Mouse (Mus musculus): ENCODE data around the gene Gm49358. TPM values are rescaled to one million over a fixed set of nuclear protein-coding genes. Genes with fewer than 3 reads are reported as not detected.

Gm49358 gene
- polyA plus RNA-seq, 1 experiment from 2014 or later = not detected

DNA sequence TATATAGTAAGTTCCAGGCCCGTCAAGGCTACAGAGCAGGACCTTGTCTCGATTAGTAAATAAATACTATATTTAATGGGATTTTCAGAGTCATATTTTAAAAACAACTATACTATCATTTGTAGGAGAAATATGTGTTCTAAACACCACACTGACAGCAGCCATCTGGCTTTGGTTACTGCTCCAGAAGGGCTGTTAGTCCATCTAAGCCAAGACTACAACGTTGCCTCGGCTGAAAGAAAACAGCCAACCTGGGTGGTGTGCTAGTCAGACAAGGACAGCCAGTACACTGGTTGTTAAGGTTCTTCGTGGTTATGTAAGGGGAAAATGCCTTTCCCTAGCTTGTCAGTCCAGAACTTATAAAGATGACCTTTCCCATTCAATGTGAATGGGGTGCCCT is 78.9 kb downstream of the Gm49358 start:
- H3K4me1 ChIP-seq (replicated peaks; ENCODE audit: control insufficient read depth, insufficient read depth, low read length) = no peaks in the 10 kb centered on the region
- no peaks in the 10 kb centered on the region for H3K9me3 ChIP-seq (ENCODE audit: control insufficient read depth)
- H3K27me3 ChIP-seq (replicated peaks; ENCODE audit: control insufficient read depth, insufficient read depth, low read length) = no peaks in the 10 kb centered on the region
- ATAC-seq = no peak
- WGBS = 67% methylated on average over 5 of the region's 5 CpGs
- TF ChIP-seq CTCF (IDR thresholded peaks at IDR 0.05; ENCODE audit: low read depth) = no peak
- no peaks in the 10 kb centered on the region for H3K36me3 ChIP-seq (ENCODE audit: control insufficient read depth, insufficient read depth)
- H3K4me3 ChIP-seq (ENCODE audit: low read depth, low read length) = no peak overlapping the region
- H3K9ac ChIP-seq (ENCODE audit: low read depth, low read length) = no peak overlapping the region
- no peak overlapping the region for H3K27ac ChIP-seq (ENCODE audit: low read depth, low read length)
- no peak overlapping the region for H3K4me2 ChIP-seq (replicated peaks; ENCODE audit: low read depth)

DNA sequence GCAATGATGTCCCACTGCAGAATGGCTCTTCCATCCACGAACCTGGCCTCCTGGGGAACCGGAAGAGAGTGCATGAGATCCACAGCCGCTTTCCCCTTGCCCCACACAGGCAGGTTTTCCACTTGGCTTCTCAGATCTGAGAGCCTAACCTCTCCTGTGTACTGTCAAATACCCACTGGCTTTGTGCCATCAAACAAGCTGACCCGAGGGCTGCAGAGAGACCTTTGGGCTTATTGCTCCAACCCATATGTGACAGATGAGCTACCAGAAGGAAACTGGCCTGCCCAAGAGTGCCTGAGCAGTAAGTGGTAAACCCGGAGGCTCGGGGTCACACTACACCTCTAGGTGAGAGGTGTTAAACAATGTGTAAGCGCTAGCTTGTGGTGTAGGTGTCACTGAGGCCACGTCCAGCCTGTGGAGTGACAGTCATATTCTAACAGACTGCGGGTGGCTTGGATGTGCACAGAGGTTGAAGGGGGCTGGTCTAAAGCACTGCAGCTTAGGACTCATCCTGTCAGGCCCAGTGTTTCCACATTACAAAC is 83.2 kb downstream of the Gm49358 start:
- no peaks in the 10 kb centered on the region for H3K36me3 ChIP-seq (ENCODE audit: control insufficient read depth, insufficient read depth)
- no peak overlapping the region for H3K27ac ChIP-seq (ENCODE audit: low read depth, low read length)
- WGBS = 75% methylated on average over 9 of the region's 9 CpGs
- TF ChIP-seq CTCF (IDR thresholded peaks at IDR 0.05; ENCODE audit: low read depth) = no peak
- no peaks in the 10 kb centered on the region for H3K9me3 ChIP-seq (ENCODE audit: control insufficient read depth)
- H3K4me3 ChIP-seq (ENCODE audit: low read depth, low read length) = no peak overlapping the region
- no peak for ATAC-seq
- no peaks in the 10 kb centered on the region for H3K27me3 ChIP-seq (replicated peaks; ENCODE audit: control insufficient read depth, insufficient read depth, low read length)
- no peak overlapping the region for H3K9ac ChIP-seq (ENCODE audit: low read depth, low read length)
- H3K4me1 ChIP-seq (replicated peaks; ENCODE audit: control insufficient read depth, insufficient read depth, low read length) = no peaks in the 10 kb centered on the region
- H3K4me2 ChIP-seq (replicated peaks; ENCODE audit: low read depth) = no peak overlapping the region

DNA sequence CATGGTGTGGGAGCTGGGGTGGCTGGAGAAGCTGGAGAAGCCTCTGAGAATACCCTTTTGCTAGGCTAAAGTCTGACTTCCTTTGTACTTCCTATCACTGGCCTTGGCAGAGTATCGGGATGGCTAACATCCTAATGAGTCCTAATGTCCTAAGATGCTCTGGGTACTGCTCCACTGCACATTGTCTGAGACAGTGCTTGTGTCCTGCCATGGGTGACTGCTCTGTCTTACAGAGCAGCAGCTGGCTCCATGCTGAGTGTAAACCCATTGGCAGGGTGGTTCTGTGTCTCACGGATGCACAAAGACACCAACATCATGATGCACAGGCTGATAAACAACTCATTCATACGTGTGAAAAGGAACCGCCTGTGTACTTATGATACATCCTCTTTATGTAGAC is 85.3 kb downstream of the Gm49358 start:
- no peak overlapping the region for H3K4me2 ChIP-seq (replicated peaks; ENCODE audit: low read depth)
- ATAC-seq = no peak
- 87% methylated on average over 4 of the region's 4 CpGs for WGBS
- no peak for TF ChIP-seq CTCF (IDR thresholded peaks at IDR 0.05; ENCODE audit: low read depth)
- H3K4me1 ChIP-seq (replicated peaks; ENCODE audit: control insufficient read depth, insufficient read depth, low read length) = no peaks in the 10 kb centered on the region
- no peak overlapping the region for H3K9ac ChIP-seq (ENCODE audit: low read depth, low read length)
- H3K4me3 ChIP-seq (ENCODE audit: low read depth, low read length) = no peak overlapping the region
- no peaks in the 10 kb centered on the region for H3K9me3 ChIP-seq (ENCODE audit: control insufficient read depth)
- H3K36me3 ChIP-seq (ENCODE audit: control insufficient read depth, insufficient read depth) = no peaks in the 10 kb centered on the region
- H3K27ac ChIP-seq (ENCODE audit: low read depth, low read length) = no peak overlapping the region
- H3K27me3 ChIP-seq (replicated peaks; ENCODE audit: control insufficient read depth, insufficient read depth, low read length) = no peaks in the 10 kb centered on the region

DNA sequence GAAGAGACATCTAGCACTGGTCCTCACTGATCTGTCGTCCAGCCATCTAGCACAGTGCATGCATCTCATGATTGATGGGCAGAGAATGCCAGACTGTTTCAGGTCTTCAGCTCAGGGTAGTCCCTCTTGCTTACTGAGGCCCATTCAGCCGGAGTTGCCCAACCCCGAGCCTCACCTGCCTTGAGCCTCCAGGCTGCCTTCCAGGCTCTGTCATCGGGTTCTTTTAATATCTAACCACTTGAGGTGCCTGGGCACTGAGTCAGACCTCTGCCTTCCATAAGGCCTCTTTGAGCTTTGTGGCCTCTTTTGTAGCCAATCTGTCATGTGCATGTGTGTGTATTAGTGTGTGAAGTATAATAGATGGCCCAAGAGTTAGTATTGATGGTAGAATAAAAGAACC is 85.7 kb downstream of the Gm49358 start:
- 76% methylated on average over 4 of the region's 4 CpGs for WGBS
- H3K4me2 ChIP-seq (replicated peaks; ENCODE audit: low read depth) = no peak overlapping the region
- H3K9me3 ChIP-seq (ENCODE audit: control insufficient read depth) = no peaks in the 10 kb centered on the region
- no peaks in the 10 kb centered on the region for H3K27me3 ChIP-seq (replicated peaks; ENCODE audit: control insufficient read depth, insufficient read depth, low read length)
- no peak overlapping the region for H3K4me3 ChIP-seq (ENCODE audit: low read depth, low read length)
- no peak overlapping the region for H3K27ac ChIP-seq (ENCODE audit: low read depth, low read length)
- no peaks in the 10 kb centered on the region for H3K36me3 ChIP-seq (ENCODE audit: control insufficient read depth, insufficient read depth)
- H3K9ac ChIP-seq (ENCODE audit: low read depth, low read length) = no peak overlapping the region
- no peak for ATAC-seq
- no peaks in the 10 kb centered on the region for H3K4me1 ChIP-seq (replicated peaks; ENCODE audit: control insufficient read depth, insufficient read depth, low read length)
- no peak for TF ChIP-seq CTCF (IDR thresholded peaks at IDR 0.05; ENCODE audit: low read depth)

DNA sequence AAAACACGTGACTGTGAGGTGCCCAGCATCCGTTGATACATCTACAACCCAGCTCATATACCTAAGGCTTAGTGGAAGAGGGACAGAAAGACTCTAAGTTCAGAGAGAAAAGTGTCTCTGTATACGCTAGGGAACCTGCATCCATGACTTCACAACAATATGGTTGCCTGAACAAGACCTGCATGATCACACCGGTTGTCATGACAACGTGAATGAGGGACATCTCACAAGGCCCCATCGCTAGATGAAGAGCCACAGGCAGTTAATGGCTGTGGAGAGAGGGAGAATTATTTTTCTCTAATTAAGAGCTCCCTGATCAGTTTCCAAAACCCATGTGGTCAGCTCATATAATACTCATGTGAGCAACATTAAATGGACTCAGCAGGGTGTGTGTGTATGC is 88.4 kb downstream of the Gm49358 start:
- Histone ChIP-seq H3K4me2 (replicated peaks; ENCODE audit: low read depth) (no peak overlapping the region), H3K36me3 (ENCODE audit: control insufficient read depth, insufficient read depth) (no peaks in the 10 kb centered on the region), H3K4me1 (replicated peaks; ENCODE audit: control insufficient read depth, insufficient read depth, low read length) (no peaks in the 10 kb centered on the region), H3K27me3 (replicated peaks; ENCODE audit: control insufficient read depth, insufficient read depth, low read length) (no peaks in the 10 kb centered on the region), H3K9ac (ENCODE audit: low read depth, low read length) (no peak overlapping the region), H3K4me3 (ENCODE audit: low read depth, low read length) (no peak overlapping the region), H3K27ac (ENCODE audit: low read depth, low read length) (no peak overlapping the region), H3K9me3 (ENCODE audit: control insufficient read depth) (no peaks in the 10 kb centered on the region)
- 81% methylated on average over 6 of the region's 6 CpGs for WGBS
- no peak for TF ChIP-seq CTCF (IDR thresholded peaks at IDR 0.05; ENCODE audit: low read depth)
- no peak for ATAC-seq

DNA sequence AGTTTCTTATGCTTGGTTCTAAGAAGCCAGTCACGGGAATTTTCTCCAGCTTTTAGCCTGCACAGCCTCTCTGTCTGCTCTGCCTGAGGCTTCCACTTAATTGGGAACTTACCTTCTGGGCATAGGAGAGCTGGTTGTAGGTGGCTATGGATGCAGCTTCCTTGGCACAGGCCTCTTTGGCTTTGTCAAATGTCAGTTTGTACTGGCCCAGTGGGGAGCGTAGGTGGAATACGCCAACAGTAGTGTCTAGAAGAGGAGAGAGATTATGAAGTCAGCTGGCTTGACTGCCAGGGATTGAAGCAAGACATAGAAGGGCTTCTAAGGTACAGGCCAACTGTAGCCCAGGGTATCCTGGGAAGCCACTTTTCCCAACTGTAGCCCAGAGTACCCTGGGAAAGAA is 89.7 kb downstream of the Gm49358 start:
- 88% methylated on average over 3 of the region's 3 CpGs for WGBS
- Histone ChIP-seq H3K27me3 (replicated peaks; ENCODE audit: control insufficient read depth, insufficient read depth, low read length) (no peaks in the 10 kb centered on the region), H3K4me1 (replicated peaks; ENCODE audit: control insufficient read depth, insufficient read depth, low read length) (no peaks in the 10 kb centered on the region), H3K9ac (ENCODE audit: low read depth, low read length) (no peak overlapping the region), H3K4me2 (replicated peaks; ENCODE audit: low read depth) (no peak overlapping the region), H3K36me3 (ENCODE audit: control insufficient read depth, insufficient read depth) (no peaks in the 10 kb centered on the region), H3K4me3 (ENCODE audit: low read depth, low read length) (no peak overlapping the region), H3K9me3 (ENCODE audit: control insufficient read depth) (no peaks in the 10 kb centered on the region), H3K27ac (ENCODE audit: low read depth, low read length) (no peak overlapping the region)
- no peak for ATAC-seq
- no peak for TF ChIP-seq CTCF (IDR thresholded peaks at IDR 0.05; ENCODE audit: low read depth)

DNA sequence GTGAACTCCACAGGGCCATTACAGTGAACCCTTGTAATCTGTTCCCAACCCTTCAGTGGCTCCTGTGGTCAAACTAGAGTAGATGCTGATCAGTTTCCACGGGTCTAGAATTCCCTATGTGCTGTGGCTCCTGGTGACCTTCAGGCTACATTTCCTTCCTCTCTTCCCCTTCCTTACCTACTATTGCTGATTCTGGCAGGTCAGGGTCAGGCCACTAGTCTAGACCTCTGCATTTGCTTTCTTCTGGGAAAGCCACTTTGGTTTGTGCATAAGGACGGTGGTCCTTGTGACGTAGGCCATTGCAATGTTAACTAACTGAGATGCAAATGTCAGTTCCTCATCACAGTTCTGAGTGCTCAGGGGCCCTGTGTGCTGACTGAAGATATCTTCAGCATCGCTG is 96.6 kb downstream of the Gm49358 start:
- Histone ChIP-seq H3K36me3 (ENCODE audit: control insufficient read depth, insufficient read depth) (no peaks in the 10 kb centered on the region), H3K9ac (ENCODE audit: low read depth, low read length) (no peak overlapping the region), H3K4me2 (replicated peaks; ENCODE audit: low read depth) (no peak overlapping the region), H3K27me3 (replicated peaks; ENCODE audit: control insufficient read depth, insufficient read depth, low read length) (no peaks in the 10 kb centered on the region), H3K9me3 (ENCODE audit: control insufficient read depth) (no peaks in the 10 kb centered on the region), H3K4me3 (ENCODE audit: low read depth, low read length) (no peak overlapping the region), H3K27ac (ENCODE audit: low read depth, low read length) (no peak overlapping the region), H3K4me1 (replicated peaks; ENCODE audit: control insufficient read depth, insufficient read depth, low read length) (no peaks in the 10 kb centered on the region)
- no peak for TF ChIP-seq CTCF (IDR thresholded peaks at IDR 0.05; ENCODE audit: low read depth)
- WGBS = 79% methylated on average over 4 of the region's 4 CpGs
- no peak for ATAC-seq
